Mouse (Mus musculus) embryonic stem cell, embryonic (primary cell): ENCODE measurements at regions not wholly inside any gene's neighbourhood (a gene's known extent, or its start where the extent isn't known, plus 50 kb on each side); places are given as distances from the start of the nearest gene placed in this dataset.

Experiments
- CTCF ChIA-PET, 4 experiments: fragments of 300-600 bp in 2 of 4; fragments of 350-600 bp in 2 of 4; sonication (Branson Sonifier 250); formaldehyde crosslinking; loops; one replicate each; lab custom pipeline; 2022; ENCODE audit warnings: inconsistent platforms in 2 of 4; lab: Charles Lee
- POLR2A ChIA-PET, 4 experiments: fragments of 300-600 bp in 2 of 4; fragments of 350-600 bp in 2 of 4; sonication (Branson Sonifier 250); formaldehyde crosslinking; loops; one replicate each; lab custom pipeline; 2022; ENCODE audit warnings: antibody characterized with exemption in 4 of 4, inconsistent platforms in 1 of 4; lab: Charles Lee

GRCm38 (mm10) chr2:117502611-117503010 lies 159.8 kb upstream of the Rasgrp1 start:
- ChIA-PET POLR2A (no interaction called here), CTCF (no interaction called here)

- ChIA-PET CTCF (interaction anchor here in 1 of 4 experiments (0.6 kb wide), 1 partner anchor 550 kb away, joined by 4 read pairs; no protein-coding TSS in a partner anchor), POLR2A (no interaction called here)
Observed at GRCm38 (mm10) chr2:117511737-117512136, 168.9 kb upstream of the Rasgrp1 start.

- ChIA-PET POLR2A (no interaction called here), CTCF (no interaction called here)
Observed at GRCm38 (mm10) chr2:117512551-117512950, 169.8 kb upstream of the Rasgrp1 start.

- POLR2A ChIA-PET: no interaction called here
- CTCF ChIA-PET: no interaction called here
Observed at GRCm38 (mm10) chr2:117524437-117524836, 181.6 kb upstream of the Rasgrp1 start.

GRCm38 (mm10) chr2:117538865-117539264 lies 196.1 kb upstream of the Rasgrp1 start:
- CTCF ChIA-PET: no interaction called here
- POLR2A ChIA-PET: no interaction called here

- ChIA-PET POLR2A (no interaction called here), CTCF (no interaction called here)
Observed at GRCm38 (mm10) chr2:117539285-117539684, 196.5 kb upstream of the Rasgrp1 start.

GRCm38 (mm10) chr2:117541471-117541870 lies 198.7 kb upstream of the Rasgrp1 start:
- ChIA-PET CTCF (interaction anchor here in 3 of 4 experiments (0.7 kb wide), 3 partner anchors 26 to 223 kb away, joined by 3 to 5 read pairs (median 4); no protein-coding TSS in a partner anchor), POLR2A (no interaction called here)

- CTCF ChIA-PET: interaction anchor here in 1 of 4 experiments (0.7 kb wide), 1 partner anchor 704 kb away, joined by 3 read pairs; no protein-coding TSS in a partner anchor
- POLR2A ChIA-PET: interaction anchor here in 1 of 4 experiments (0.6 kb wide), 1 partner anchor 88 kb away, joined by 4 read pairs; no protein-coding TSS in a partner anchor
Observed at GRCm38 (mm10) chr2:117542298-117542697, 199.5 kb upstream of the Rasgrp1 start.

- ChIA-PET CTCF (no interaction called here), POLR2A (no interaction called here)
Observed at GRCm38 (mm10) chr2:117543301-117543782, 200.5 kb upstream of the Rasgrp1 start.

GRCm38 (mm10) chr2:117548273-117548672 lies 205.5 kb upstream of the Rasgrp1 start:
- ChIA-PET CTCF (no interaction called here), POLR2A (no interaction called here)

- ChIA-PET CTCF (interaction anchor here in 1 of 4 experiments (0.6 kb wide), 1 partner anchor 11 kb away, joined by 4 read pairs; no protein-coding TSS in a partner anchor), POLR2A (no interaction called here)
Observed at GRCm38 (mm10) chr2:117556301-117556700, 213.5 kb upstream of the Rasgrp1 start.

GRCm38 (mm10) chr2:117570987-117571386 lies 228.2 kb upstream of the Rasgrp1 start:
- ChIA-PET POLR2A (no interaction called here), CTCF (no interaction called here)

GRCm38 (mm10) chr2:117587381-117587780 lies 244.6 kb upstream of the Rasgrp1 start:
- POLR2A ChIA-PET: no interaction called here

GRCm38 (mm10) chr2:117595028-117595427 lies 252.2 kb upstream of the Rasgrp1 start:
- CTCF ChIA-PET: no interaction called here

More at GRCm38 (mm10) chr2:117587381-117587780, 244.6 kb upstream of the Rasgrp1 start:
- CTCF ChIA-PET: no interaction called here

GRCm38 (mm10) chr2:117597573-117597972 lies 254.8 kb upstream of the Rasgrp1 start:
- ChIA-PET POLR2A (no interaction called here), CTCF (no interaction called here)

More at GRCm38 (mm10) chr2:117595028-117595427, 252.2 kb upstream of the Rasgrp1 start:
- POLR2A ChIA-PET: no interaction called here

GRCm38 (mm10) chr2:117614772-117615171 lies 272.0 kb upstream of the Rasgrp1 start:
- ChIA-PET POLR2A (no interaction called here), CTCF (no interaction called here)

GRCm38 (mm10) chr2:117618063-117618462 lies 275.3 kb upstream of the Rasgrp1 start:
- POLR2A ChIA-PET: no interaction called here
- CTCF ChIA-PET: no interaction called here

GRCm38 (mm10) chr2:117623955-117624354 lies 281.2 kb upstream of the Rasgrp1 start:
- ChIA-PET CTCF (interaction anchor here in 3 of 4 experiments (0.7 to 0.9 kb wide), 3 partner anchors 12 to 148 kb away, joined by 3 read pairs; no protein-coding TSS in a partner anchor), POLR2A (interaction anchor here in 1 of 4 experiments (0.6 to 0.7 kb wide), 2 partner anchors 10 to 1580 kb away, joined by 3 read pairs; no protein-coding TSS in a partner anchor)

GRCm38 (mm10) chr2:117634906-117635305 lies 292.1 kb upstream of the Rasgrp1 start:
- ChIA-PET POLR2A (no interaction called here), CTCF (no interaction called here)

GRCm38 (mm10) chr2:117637397-117637796 lies 294.6 kb upstream of the Rasgrp1 start:
- ChIA-PET POLR2A (no interaction called here), CTCF (no interaction called here)

- POLR2A ChIA-PET: no interaction called here
- CTCF ChIA-PET: no interaction called here
Observed at GRCm38 (mm10) chr2:117652101-117652500, 309.3 kb upstream of the Rasgrp1 start.
